20 mouse cellular contexts compared by ENCODE assay signal in genomic region chr5:40780363-40780762, GRCm38 (mm10).
"Had no signal": no experiment of that assay in that cellular context is flagged by ENCODE, and none has a peak within 500 bp of the region (broad histone marks: within the 10 kb centered on the region; RNA-seq: fewer than 3 reads in every experiment).

No protein-coding gene starts in this region.

- H3K4me3 ChIP-seq: liver, embryonic 15.5 days; midbrain, embryonic 10.5 days; midbrain, embryonic 12.5 days; myocyte; neural tube, embryonic 13.5 days; neural tube, embryonic 15.5 days had no signal

- ATAC-seq: midbrain, embryonic 16.5 days had no signal

- H3K27me3 ChIP-seq: liver, embryonic 15.5 days; midbrain, embryonic 12.5 days; neural tube, embryonic 13.5 days; neural tube, embryonic 15.5 days had no signal

- H3K9ac ChIP-seq: liver, embryonic 15.5 days; lung, embryonic 14.5 days; midbrain, embryonic 12.5 days; neural tube, embryonic 13.5 days; neural tube, embryonic 15.5 days had no signal

- H3K9me3 ChIP-seq: liver, embryonic 15.5 days; midbrain, embryonic 10.5 days; midbrain, embryonic 12.5 days; neural tube, embryonic 13.5 days; neural tube, embryonic 15.5 days had no signal

- DNase-seq: lung, adult 18-20 months; lung, embryonic 14.5 days; lung, postnatal 10 days; lung, postnatal 4 days; midbrain, embryonic 14.5 days; retina, postnatal 1 day; right cerebral cortex, adult 18-20 months; right cerebral cortex, postnatal 25 days; right cerebral cortex, postnatal 4 days; spleen, adult 18-20 months; thymus, adult 2 months; thymus, postnatal 25 days; thymus, postnatal 4 days had no signal

- H3K4me1 ChIP-seq: liver, embryonic 15.5 days; midbrain, embryonic 10.5 days; midbrain, embryonic 12.5 days; neural tube, embryonic 13.5 days; neural tube, embryonic 15.5 days had no signal

- H3K36me3 ChIP-seq: liver, embryonic 15.5 days; midbrain, embryonic 10.5 days; midbrain, embryonic 12.5 days; neural tube, embryonic 13.5 days; neural tube, embryonic 15.5 days had no signal

- H3K27ac ChIP-seq: liver, embryonic 15.5 days; midbrain, embryonic 10.5 days; midbrain, embryonic 12.5 days; neural tube, embryonic 13.5 days; neural tube, embryonic 15.5 days had no signal

- H3K4me2 ChIP-seq: liver, embryonic 15.5 days; lung, embryonic 14.5 days; midbrain, embryonic 12.5 days; neural tube, embryonic 13.5 days; neural tube, embryonic 15.5 days had no signal
